Mouse (Mus musculus) intestine, postnatal 0 days (tissue): ENCODE results near the gene Zfp819. TPM values are rescaled to one million over a fixed set of nuclear protein-coding genes. Genes with fewer than 3 reads are reported as not detected.

Experiments used
- ATAC-seq: fragments of 200-750 bp; cut with Nextera tagmentation; 2 replicates; pipeline ENCODE4 v1.8.0; 2017; ENCODE audit warnings: mild to moderate bottlenecking, moderate TSS enrichment, moderate library complexity
- H3K27ac ChIP-seq: fragments of 300-500 bp; sonication (generic); 2 replicates; pipeline ENCODE4 v1.5.1; 2014; ENCODE audit warnings: mild to moderate bottlenecking, low read depth, low read length, moderate library complexity
- H3K27me3 ChIP-seq: fragments of 300-500 bp; sonication (generic); replicated peaks from 2 replicates; pipeline ENCODE4 v1.6.1; 2014; ENCODE audit warnings: low read length, mixed read lengths; ENCODE audit not compliant: control insufficient read depth, insufficient read depth
- H3K36me3 ChIP-seq: fragments of 300-500 bp; sonication (generic); 2 replicates; pipeline ENCODE4 v1.6.1; 2014; ENCODE audit warnings: mild to moderate bottlenecking, moderate library complexity; ENCODE audit not compliant: control insufficient read depth, insufficient read depth
- H3K4me1 ChIP-seq: fragments of 300-500 bp; sonication (generic); replicated peaks from 2 replicates; pipeline ENCODE4 v1.6.1; 2014; ENCODE audit warnings: antibody characterized with exemption, low read length, mixed read lengths; ENCODE audit not compliant: control insufficient read depth, insufficient read depth
- H3K4me2 ChIP-seq: fragments of 300-500 bp; sonication (generic); replicated peaks from 2 replicates; pipeline ENCODE4 v1.6.1; 2014; ENCODE audit warnings: low read depth, mild to moderate bottlenecking, moderate library complexity
- H3K4me3 ChIP-seq: fragments of 300-500 bp; sonication (generic); 2 replicates; pipeline ENCODE4 v1.5.1; 2014; ENCODE audit warnings: low read depth, low read length
- H3K9ac ChIP-seq: fragments of 300-500 bp; sonication (generic); 2 replicates; pipeline ENCODE4 v1.6.1; 2014; ENCODE audit warnings: mild to moderate bottlenecking, low read depth, low read length
- H3K9me3 ChIP-seq: fragments of 300-500 bp; sonication (generic); 2 replicates; pipeline ENCODE4 v1.6.1; 2016; ENCODE audit warnings: mixed run types; ENCODE audit not compliant: control insufficient read depth
- CTCF ChIP-seq: sonication (generic); IDR thresholded peaks from 2 replicates; pipeline ENCODE4 v1.5.1; 2016; ENCODE audit warnings: low read depth, mild to moderate bottlenecking, control low read depth, antibody characterized with exemption, moderate library complexity
- WGBS: fragments of 180-500 bp; shearing (Covaris S2); extraction: QIAGEN DNeasy Blood & Tissue Kit; methylation state at CpG from one replicate; pipeline ENCODE4 v1.1.7; 2014; 5-methylcytosine and 5-hydroxymethylcytosine counted together
- polyA plus RNA-seq: library from polyadenylated mRNA; unstranded; fragments of >200 nt; fragmentation: Nextera tagmentation; extraction: Ambion mirVana; gene quantifications from 2 replicates; pipeline ENCODE4 v1.2.1, GENCODE M21; 2015

The Zfp819 gene
- not detected in 2 replicates for polyA plus RNA-seq

GRCm38 (mm10) chr7:43606896-43607742, at the start of gene Zfp819:
Gene Zfp819 (plus strand): TSS chr7:43607169.
- H3K27ac ChIP-seq: no peak within 1 kb of the TSS
- H3K4me2 ChIP-seq: peak within 1 kb of the TSS; percentile 58
- H3K4me1 ChIP-seq: peaks cover 6% of the 10 kb centered on the region; the same call in 1 of the 2 replicates
- H3K9me3 ChIP-seq: no peaks in the 10 kb centered on the region
- WGBS: 15% methylated on average over 41 of the region's 41 CpGs
- no peaks in the 10 kb centered on the region for H3K36me3 ChIP-seq
- peak within 1 kb of the TSS; percentile 16; the same call in 1 of the 2 replicates for H3K4me3 ChIP-seq
- ATAC-seq: peak; percentile 87
- no peak for TF ChIP-seq CTCF
- 0 out of 2 replicates have a peak, but pooled peaks cover 6% of the 10 kb centered on the region for H3K27me3 ChIP-seq
- H3K9ac ChIP-seq: no peak within 1 kb of the TSS

GRCm38 (mm10) chr7:43562006-43562633, 44.8 kb upstream of the Zfp819 start, which contains the start of gene Zfp658:
Gene Zfp658 (plus strand): TSS chr7:43562256.
- Histone ChIP-seq H3K4me2 (peak within 1 kb of the TSS; percentile 95), H3K4me3 (peak within 1 kb of the TSS; percentile 62), H3K36me3 (peaks cover 2% of the 10 kb centered on the region), H3K9me3 (no peaks in the 10 kb centered on the region), H3K4me1 (no peaks in the 10 kb centered on the region; the same call in 1 of the 2 replicates), H3K27ac (peak within 1 kb of the TSS; percentile 46), H3K9ac (peak within 1 kb of the TSS; percentile 63), H3K27me3 (no peaks in the 10 kb centered on the region)
- ATAC-seq: peak; percentile 74
- WGBS: under 1% methylated on average over 27 of the region's 27 CpGs
- TF ChIP-seq CTCF: peak; percentile 37

- ATAC-seq: no peak
- peak overlapping the region; percentile 62 for H3K4me3 ChIP-seq
- no peaks in the 10 kb centered on the region for H3K9me3 ChIP-seq
- H3K4me1 ChIP-seq: no peaks in the 10 kb centered on the region; the same call in 1 of the 2 replicates
- no peak for TF ChIP-seq CTCF
- peaks cover 8% of the 10 kb centered on the region for H3K36me3 ChIP-seq
- H3K27ac ChIP-seq: peak overlapping the region; percentile 46; the same call in 1 of the 2 replicates
- peak overlapping the region; percentile 63 for H3K9ac ChIP-seq
- H3K27me3 ChIP-seq: no peaks in the 10 kb centered on the region
- under 1% methylated on average over 10 of the region's 10 CpGs for WGBS
- peak overlapping the region; percentile 95 for H3K4me2 ChIP-seq
These were observed 44.3 kb upstream of the Zfp819 start for GRCm38 (mm10) chr7:43562651-43563070.

- no peak overlapping the region for H3K9ac ChIP-seq
- no peak overlapping the region for H3K27ac ChIP-seq
- H3K4me3 ChIP-seq: peak overlapping the region; percentile 62; the same call in 1 of the 2 replicates
- H3K36me3 ChIP-seq: peaks cover 14% of the 10 kb centered on the region
- no peaks in the 10 kb centered on the region for H3K9me3 ChIP-seq
- peak overlapping the region; percentile 95 for H3K4me2 ChIP-seq
- no peaks in the 10 kb centered on the region; the same call in 1 of the 2 replicates for H3K4me1 ChIP-seq
- no peaks in the 10 kb centered on the region for H3K27me3 ChIP-seq
- no peak for TF ChIP-seq CTCF
- no peak for ATAC-seq
- WGBS: 42% methylated on average over 6 of the region's 6 CpGs
These were observed 43.7 kb upstream of the Zfp819 start for GRCm38 (mm10) chr7:43563300-43563699.

GRCm38 (mm10) chr7:43571216-43571615, 35.8 kb upstream of the Zfp819 start:
- WGBS: 89% methylated on average over 2 of the region's 2 CpGs
- ATAC-seq: no peak
- no peak for TF ChIP-seq CTCF

More at GRCm38 (mm10) chr7:43571216-43571615, 35.8 kb upstream of the Zfp819 start:
- Histone ChIP-seq H3K9ac (no peak overlapping the region), H3K4me3 (no peak overlapping the region), H3K4me1 (no peaks in the 10 kb centered on the region), H3K27me3 (no peaks in the 10 kb centered on the region), H3K9me3 (no peaks in the 10 kb centered on the region), H3K36me3 (peaks cover 50% of the 10 kb centered on the region), H3K4me2 (no peak overlapping the region), H3K27ac (no peak overlapping the region)
